Mouse (Mus musculus): ENCODE results near the gene Efcab11. TPM values are rescaled to one million over a fixed set of nuclear protein-coding genes. Genes with fewer than 3 reads are reported as not detected.
A peak's percentile ranks its signal among the peaks of the same experiment; 100 is the strongest.

Efcab11 gene
- polyA plus RNA-seq, 1 experiment from 2014 or later, result 8.9 TPM

DNA sequence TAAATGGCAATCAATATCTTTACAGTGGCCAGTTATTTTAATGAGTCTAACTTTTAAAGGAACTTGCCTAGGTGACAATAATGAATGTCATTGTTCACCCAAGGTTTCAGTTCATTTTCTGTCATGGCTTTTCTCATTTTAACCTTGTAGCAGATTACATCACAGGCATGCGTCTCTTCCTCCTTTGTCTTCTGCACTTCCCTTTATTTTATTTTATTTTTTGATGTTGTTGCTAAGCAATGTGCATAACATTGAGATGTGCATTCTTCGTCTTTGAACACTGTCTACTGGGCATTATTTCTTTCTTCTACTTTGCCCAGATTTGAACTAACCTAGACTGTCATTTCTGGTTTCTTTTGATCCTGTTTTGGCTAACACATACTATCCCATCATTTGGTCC, 88.3 kb downstream of the Efcab11 start:
- Histone ChIP-seq H3K4me3 (no peak overlapping the region), H3K9me3 (peaks cover 5% of the 10 kb centered on the region), H3K36me3 (no peaks in the 10 kb centered on the region), H3K9ac (no peak overlapping the region), H3K4me1 (peaks cover 31% of the 10 kb centered on the region), H3K4me2 (no peak overlapping the region), H3K27me3 (replicated peaks) (no peaks in the 10 kb centered on the region), H3K27ac (replicated peaks) (no peak overlapping the region)
- no peak for ATAC-seq (ENCODE audit: extremely low read depth, insufficient number of reproducible peaks, low FRiP score, low TSS enrichment)
- WGBS, result 83% methylated on average over 2 of the region's 2 CpGs

DNA sequence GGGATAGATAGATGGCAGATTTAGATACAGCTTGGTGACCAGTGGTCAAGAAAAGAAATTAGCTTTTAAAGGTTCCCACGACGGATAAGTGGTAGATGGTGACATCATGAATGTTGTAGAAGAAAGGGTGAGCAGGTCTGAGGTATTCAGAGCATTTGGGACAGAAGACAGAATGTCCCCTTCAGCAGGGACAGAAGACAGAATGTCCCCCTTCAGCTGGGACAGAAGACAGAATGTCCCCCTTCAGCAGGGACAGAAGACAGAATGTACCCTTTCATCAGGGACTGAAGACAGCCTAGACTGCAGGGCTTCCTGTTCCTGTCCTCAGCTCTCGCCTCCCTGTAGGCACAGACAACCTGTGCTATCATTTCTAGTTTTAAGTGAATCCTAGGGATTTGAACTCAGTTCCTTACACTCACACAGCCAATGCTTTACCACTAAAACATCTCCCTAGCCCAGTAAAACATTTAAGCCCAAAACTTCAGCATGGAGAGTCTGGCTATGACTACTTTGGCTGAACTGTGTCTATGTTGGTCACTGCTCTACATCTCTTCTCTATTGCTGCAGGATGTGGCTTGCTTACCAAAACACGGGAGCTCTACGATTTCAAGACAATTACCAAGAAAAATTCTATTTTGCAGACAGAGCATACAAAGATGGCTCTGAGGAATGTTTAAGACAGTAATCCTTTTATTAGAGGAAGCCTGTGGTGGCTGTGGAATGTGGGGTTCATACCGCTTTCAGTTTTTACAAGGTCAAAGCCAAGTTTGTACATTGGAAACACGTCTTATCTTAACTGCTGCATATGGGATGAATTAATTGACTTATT, 89.2 kb downstream of the Efcab11 start:
- H3K27me3 ChIP-seq (replicated peaks), result no peaks in the 10 kb centered on the region
- ATAC-seq (ENCODE audit: extremely low read depth, insufficient number of reproducible peaks, low FRiP score, low TSS enrichment), result no peak
- 65% methylated on average over 7 of the region's 7 CpGs for WGBS

DNA sequence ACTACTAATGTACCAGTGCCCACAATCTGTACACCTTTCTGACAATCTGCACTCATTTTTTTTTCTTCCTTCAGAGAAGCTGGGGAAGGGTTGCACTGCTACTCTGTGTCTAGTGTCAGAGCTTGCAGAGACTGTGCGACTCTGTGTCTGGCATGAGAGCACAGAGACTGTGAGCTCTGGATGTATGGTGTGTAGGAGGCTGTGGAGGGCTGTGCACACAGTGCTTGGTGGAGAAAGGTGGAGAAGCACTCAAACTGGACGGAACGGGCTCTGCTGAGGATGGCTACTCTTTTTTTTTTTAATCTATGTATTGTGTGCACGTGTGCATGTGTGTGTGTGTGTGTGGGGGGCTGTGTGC, 90.1 kb downstream of the Efcab11 start:
- Histone ChIP-seq H3K4me2 (no peak overlapping the region), H3K27ac (replicated peaks) (peak overlapping the region; percentile 16; the same call in 1 of the 2 replicates), H3K27me3 (replicated peaks) (no peaks in the 10 kb centered on the region), H3K4me3 (no peak overlapping the region), H3K36me3 (no peaks in the 10 kb centered on the region), H3K4me1 (peaks cover 31% of the 10 kb centered on the region), H3K9ac (0 out of 2 replicates have a peak overlapping the region, but pooled peaks have one; percentile 17), H3K9me3 (peaks cover 4% of the 10 kb centered on the region)
- 66% methylated on average over 4 of the region's 4 CpGs for whole genome bisulfite sequencing
- ATAC-seq (ENCODE audit: extremely low read depth, insufficient number of reproducible peaks, low FRiP score, low TSS enrichment), result no peak

More for the DNA sequence above, 89.2 kb downstream of the Efcab11 start:
- no peaks in the 10 kb centered on the region for H3K36me3 ChIP-seq
- H3K9me3 ChIP-seq, result peaks cover 5% of the 10 kb centered on the region
- no peak overlapping the region for H3K4me3 ChIP-seq
- no peak overlapping the region for H3K27ac ChIP-seq (replicated peaks)
- no peak overlapping the region for H3K9ac ChIP-seq
- H3K4me1 ChIP-seq, result peaks cover 31% of the 10 kb centered on the region
- H3K4me2 ChIP-seq, result no peak overlapping the region

DNA sequence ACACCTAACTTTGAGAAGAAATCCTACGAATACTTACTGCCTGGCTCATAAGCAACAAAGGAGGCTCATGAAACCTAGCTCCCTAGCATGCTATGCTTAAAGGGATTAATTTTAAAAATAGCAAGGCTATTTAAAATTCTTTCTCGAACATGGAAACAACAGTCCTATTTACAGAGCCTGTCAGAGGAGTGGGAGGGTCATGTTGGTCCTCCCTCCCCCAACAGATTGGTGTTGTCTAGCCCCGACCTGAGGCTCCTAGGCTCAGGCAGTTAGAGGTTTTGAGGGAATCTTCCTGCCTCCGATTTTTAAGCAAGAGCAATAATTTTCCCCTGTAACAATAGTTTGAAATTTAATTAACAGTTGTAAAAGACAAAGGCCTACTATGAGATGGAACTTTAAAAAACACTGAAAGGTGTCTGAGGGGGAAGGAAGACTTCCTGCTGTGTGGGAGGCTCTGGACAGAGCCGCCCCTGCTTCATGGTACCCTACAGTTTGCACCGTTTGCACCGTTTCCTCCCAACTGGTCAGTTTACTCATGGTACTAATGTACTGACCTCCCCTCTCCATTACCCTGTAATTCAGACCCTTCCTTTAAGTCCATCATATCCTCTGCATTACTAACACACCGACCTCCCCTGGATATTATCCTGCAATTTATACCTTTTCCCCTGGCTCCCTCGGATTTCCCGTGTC, 90.6 kb downstream of the Efcab11 start:
- H3K4me3 ChIP-seq, result no peak overlapping the region
- H3K36me3 ChIP-seq, result no peaks in the 10 kb centered on the region
- peaks cover 31% of the 10 kb centered on the region for H3K4me1 ChIP-seq
- 51% methylated on average over 10 of the region's 10 CpGs for WGBS
- no peaks in the 10 kb centered on the region; the same call in 1 of the 2 replicates for H3K9me3 ChIP-seq
- H3K4me2 ChIP-seq, result peak overlapping the region; percentile 20
- 0 out of 2 replicates have a peak overlapping the region, but pooled peaks have one; percentile 17 for H3K9ac ChIP-seq
- peak overlapping the region; percentile 16; the same call in 1 of the 2 replicates for H3K27ac ChIP-seq (replicated peaks)
- no peak for ATAC-seq (ENCODE audit: extremely low read depth, insufficient number of reproducible peaks, low FRiP score, low TSS enrichment)
- H3K27me3 ChIP-seq (replicated peaks), result no peaks in the 10 kb centered on the region

DNA sequence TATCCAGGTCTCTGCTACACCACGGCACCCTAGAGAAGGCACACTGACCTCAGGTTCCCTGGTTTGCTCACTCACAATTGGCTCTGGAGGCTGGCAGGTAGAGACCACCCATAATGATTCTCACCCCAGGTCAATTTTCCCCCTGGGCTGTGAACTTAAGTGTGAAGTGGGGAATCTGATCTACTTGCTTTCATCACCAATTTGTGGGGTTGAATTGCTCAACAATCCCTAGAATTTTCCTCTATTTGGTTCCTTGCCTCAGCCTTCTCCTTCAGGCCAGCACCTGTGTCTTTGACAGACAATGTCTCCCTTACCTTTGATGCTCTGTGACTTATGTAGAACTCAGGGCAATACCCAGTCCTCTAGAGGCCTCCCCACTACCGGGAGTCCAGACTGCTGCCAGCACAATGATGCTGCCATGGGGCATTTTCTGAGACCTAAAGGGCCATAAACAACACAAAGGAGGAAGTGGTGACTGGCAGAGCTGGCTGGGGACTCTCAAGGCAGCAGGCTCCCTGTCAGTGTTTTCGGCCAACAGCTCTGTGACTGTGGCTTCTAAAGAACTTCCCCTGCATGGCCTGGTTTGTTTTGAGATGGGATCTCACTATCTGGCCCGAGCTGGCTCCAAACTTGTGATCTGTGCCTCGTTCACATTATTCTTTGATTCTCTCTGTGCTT, 94.8 kb downstream of the Efcab11 start:
- Histone ChIP-seq H3K4me2 (no peak overlapping the region), H3K36me3 (no peaks in the 10 kb centered on the region), H3K27me3 (replicated peaks) (no peaks in the 10 kb centered on the region), H3K9me3 (no peaks in the 10 kb centered on the region), H3K27ac (replicated peaks) (no peak overlapping the region), H3K4me3 (no peak overlapping the region), H3K4me1 (peaks cover 19% of the 10 kb centered on the region), H3K9ac (no peak overlapping the region)
- ATAC-seq (ENCODE audit: extremely low read depth, insufficient number of reproducible peaks, low FRiP score, low TSS enrichment), result no peak
- 58% methylated on average over 5 of the region's 5 CpGs for WGBS

DNA sequence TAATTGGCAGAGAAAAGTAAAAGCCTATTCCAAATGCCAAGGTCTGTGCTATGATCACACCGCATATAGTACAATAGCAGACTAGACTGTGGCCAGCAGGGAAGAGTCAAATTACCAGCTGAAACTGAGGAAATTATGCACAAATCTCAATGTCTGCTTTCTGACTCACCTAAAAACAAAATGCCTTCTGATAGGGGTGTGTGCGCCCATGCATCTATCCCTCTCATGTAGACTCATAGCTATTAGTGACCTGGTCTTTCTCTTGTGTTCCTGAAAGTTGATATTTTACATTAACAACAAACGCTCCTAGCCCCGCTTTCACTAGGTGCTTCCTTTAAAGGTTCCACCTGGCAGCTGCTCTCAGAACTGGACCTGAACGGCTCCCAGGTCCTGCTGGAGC, 102.5 kb downstream of the Efcab11 start:
- ATAC-seq (ENCODE audit: extremely low read depth, insufficient number of reproducible peaks, low FRiP score, low TSS enrichment), result no peak
- H3K9ac ChIP-seq, result no peak overlapping the region
- no peak overlapping the region for H3K4me2 ChIP-seq
- no peaks in the 10 kb centered on the region for H3K27me3 ChIP-seq (replicated peaks)
- no peaks in the 10 kb centered on the region for H3K36me3 ChIP-seq
- no peaks in the 10 kb centered on the region for H3K9me3 ChIP-seq
- no peak overlapping the region for H3K27ac ChIP-seq (replicated peaks)
- H3K4me1 ChIP-seq, result peaks cover 35% of the 10 kb centered on the region
- no peak overlapping the region for H3K4me3 ChIP-seq
- WGBS, result 82% methylated on average over 5 of the region's 5 CpGs

DNA sequence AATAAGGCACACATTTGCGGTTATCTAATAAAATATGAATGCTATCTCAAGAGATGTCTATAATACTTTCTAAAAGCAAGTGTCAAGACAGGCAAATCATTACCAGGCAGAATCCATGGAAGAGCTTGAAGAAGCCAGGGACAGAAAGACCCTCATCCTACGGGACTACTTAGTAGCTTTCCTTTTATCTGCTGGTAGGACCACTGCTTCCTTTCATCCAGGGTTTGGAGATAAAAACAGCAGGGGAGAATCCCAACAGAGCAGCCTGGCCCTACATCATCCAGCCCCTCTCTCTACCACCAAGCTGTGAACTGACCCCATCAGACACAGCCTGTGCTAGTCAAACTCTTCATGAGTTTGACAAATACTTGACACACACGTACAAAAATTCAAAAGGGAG, 103.8 kb downstream of the Efcab11 start:
- Histone ChIP-seq H3K27me3 (replicated peaks) (no peaks in the 10 kb centered on the region), H3K36me3 (no peaks in the 10 kb centered on the region), H3K4me2 (no peak overlapping the region), H3K27ac (replicated peaks) (no peak overlapping the region), H3K9me3 (no peaks in the 10 kb centered on the region), H3K9ac (no peak overlapping the region), H3K4me1 (peaks cover 42% of the 10 kb centered on the region), H3K4me3 (no peak overlapping the region)
- 65% methylated on average over 3 of the region's 3 CpGs for WGBS
- no peak for ATAC-seq (ENCODE audit: extremely low read depth, insufficient number of reproducible peaks, low FRiP score, low TSS enrichment)

DNA sequence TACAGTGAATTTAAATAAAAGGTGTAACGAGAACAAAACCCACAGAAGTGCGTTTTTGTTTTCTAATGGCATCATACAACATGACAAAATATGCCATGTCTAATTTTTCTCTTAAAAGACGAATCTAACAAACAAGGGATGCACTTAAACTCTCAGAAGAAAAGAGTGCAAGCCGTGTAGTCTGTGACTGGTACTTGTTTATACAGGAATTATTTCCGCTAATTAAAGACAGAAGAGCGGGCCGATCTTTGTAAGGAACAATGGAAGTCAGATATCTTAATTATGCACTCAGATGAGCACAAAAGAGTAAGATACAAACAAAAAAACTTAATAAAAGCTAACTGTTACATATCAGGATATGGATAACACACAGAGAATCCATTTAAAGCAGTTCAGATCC, 104.3 kb downstream of the Efcab11 start:
- H3K4me2 ChIP-seq, result no peak overlapping the region
- H3K27ac ChIP-seq (replicated peaks), result no peak overlapping the region
- WGBS, result 82% methylated on average over 7 of the region's 7 CpGs
- H3K4me1 ChIP-seq, result peaks cover 42% of the 10 kb centered on the region
- H3K27me3 ChIP-seq (replicated peaks), result no peaks in the 10 kb centered on the region
- no peak overlapping the region for H3K9ac ChIP-seq
- H3K36me3 ChIP-seq, result no peaks in the 10 kb centered on the region
- ATAC-seq (ENCODE audit: extremely low read depth, insufficient number of reproducible peaks, low FRiP score, low TSS enrichment), result no peak
- no peaks in the 10 kb centered on the region for H3K9me3 ChIP-seq
- no peak overlapping the region for H3K4me3 ChIP-seq

DNA sequence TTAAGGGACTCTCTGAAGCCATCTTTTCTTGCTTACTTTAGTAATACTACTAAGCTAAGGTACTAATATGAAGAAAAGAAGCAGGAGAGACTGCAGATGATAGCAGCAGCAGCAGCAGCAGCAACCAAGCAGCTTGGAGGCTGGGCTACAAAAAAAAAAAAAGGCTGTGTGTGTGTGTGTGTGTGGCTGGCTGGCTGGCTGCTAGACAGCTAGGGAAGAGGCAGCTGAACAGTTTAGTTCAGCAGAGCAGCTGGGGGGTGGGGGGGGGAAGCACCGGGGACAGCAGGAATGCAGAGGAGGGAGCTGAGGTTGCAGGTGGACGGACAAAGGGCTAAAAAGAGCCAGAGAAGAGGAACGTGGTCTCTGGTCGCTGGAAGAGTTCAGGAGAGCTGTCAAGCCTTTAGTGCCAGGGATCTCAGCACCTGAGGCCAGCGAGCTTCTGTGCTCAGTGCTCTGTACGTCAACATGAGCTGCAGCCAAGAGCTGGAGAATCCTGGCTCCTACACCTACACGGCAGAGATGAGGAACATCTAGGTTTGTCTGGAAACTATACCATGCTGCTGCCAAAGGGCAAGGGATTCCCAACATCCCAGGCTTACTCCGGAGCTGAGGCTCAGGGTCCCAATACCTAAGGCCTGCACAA, 107.6 kb downstream of the Efcab11 start:
- H3K4me2 ChIP-seq, result no peak overlapping the region; the same call in 1 of the 2 replicates
- no peak overlapping the region for H3K4me3 ChIP-seq
- no peaks in the 10 kb centered on the region for H3K36me3 ChIP-seq
- H3K4me1 ChIP-seq, result peaks cover 33% of the 10 kb centered on the region
- WGBS, result 37% methylated on average over 8 of the region's 8 CpGs
- 0 out of 2 replicates have a peak overlapping the region, but pooled peaks have one; percentile 19 for H3K9ac ChIP-seq
- no peaks in the 10 kb centered on the region for H3K27me3 ChIP-seq (replicated peaks)
- no peak overlapping the region for H3K27ac ChIP-seq (replicated peaks)
- no peak for ATAC-seq (ENCODE audit: extremely low read depth, insufficient number of reproducible peaks, low FRiP score, low TSS enrichment)
- H3K9me3 ChIP-seq, result no peaks in the 10 kb centered on the region

DNA sequence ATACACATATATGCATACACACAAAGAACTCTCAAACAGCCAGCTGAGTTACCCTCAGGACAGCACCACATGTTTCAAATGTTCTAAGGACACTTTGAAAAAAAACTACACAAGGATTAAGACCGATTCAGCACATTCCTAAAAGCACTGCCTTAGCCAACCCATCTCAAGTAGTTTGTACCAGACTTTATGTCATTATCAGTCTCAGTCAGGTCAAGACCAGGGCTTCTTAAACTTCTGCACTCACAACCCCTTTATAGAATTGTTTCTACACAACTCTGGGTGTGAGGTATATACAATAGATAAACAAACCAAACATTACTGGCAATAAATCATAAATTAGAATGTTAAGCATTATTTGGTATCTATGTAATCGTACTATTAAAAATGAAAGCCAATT, 109.4 kb downstream of the Efcab11 start:
- WGBS, result 67% methylated on average over 2 of the region's 2 CpGs
- no peaks in the 10 kb centered on the region for H3K27me3 ChIP-seq (replicated peaks)
- H3K9me3 ChIP-seq, result no peaks in the 10 kb centered on the region
- no peak overlapping the region for H3K27ac ChIP-seq (replicated peaks)
- H3K4me2 ChIP-seq, result no peak overlapping the region
- no peak overlapping the region for H3K9ac ChIP-seq
- no peak for ATAC-seq (ENCODE audit: extremely low read depth, insufficient number of reproducible peaks, low FRiP score, low TSS enrichment)
- no peaks in the 10 kb centered on the region for H3K36me3 ChIP-seq
- H3K4me3 ChIP-seq, result no peak overlapping the region
- peaks cover 33% of the 10 kb centered on the region for H3K4me1 ChIP-seq

DNA sequence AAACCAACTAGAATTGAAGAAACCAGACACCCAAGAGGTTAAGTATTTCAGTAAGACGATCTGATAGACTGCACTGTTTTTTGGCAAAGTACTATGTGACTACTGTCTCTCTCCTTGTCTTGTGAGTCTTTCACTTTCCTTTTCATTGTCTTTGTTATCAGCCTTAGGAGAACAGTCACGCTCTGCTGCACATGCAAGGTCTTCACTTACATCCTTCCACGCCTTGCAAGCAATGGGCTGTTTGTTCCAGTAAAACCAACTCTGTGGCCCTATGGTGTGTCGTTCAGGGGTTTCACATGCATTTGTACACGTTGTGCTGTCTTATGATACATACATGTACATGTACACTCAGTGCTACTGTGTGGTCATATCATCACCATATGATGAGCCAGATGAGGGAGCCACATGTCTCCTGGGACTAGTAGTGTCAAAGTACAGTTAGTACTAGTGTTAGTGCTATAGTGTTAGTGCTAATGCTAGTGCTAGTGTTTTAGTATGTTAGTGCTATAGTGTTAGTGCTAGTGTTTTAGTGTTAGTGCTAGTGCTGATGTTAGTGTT, 110.5 kb downstream of the Efcab11 start:
- H3K27ac ChIP-seq (replicated peaks), result no peak overlapping the region
- no peaks in the 10 kb centered on the region for H3K27me3 ChIP-seq (replicated peaks)
- H3K9ac ChIP-seq, result no peak overlapping the region
- H3K9me3 ChIP-seq, result no peaks in the 10 kb centered on the region
- no peak overlapping the region for H3K4me2 ChIP-seq
- H3K4me3 ChIP-seq, result no peak overlapping the region
- WGBS, result 75% methylated on average over 5 of the region's 5 CpGs
- H3K4me1 ChIP-seq, result peaks cover 23% of the 10 kb centered on the region
- no peak for ATAC-seq (ENCODE audit: extremely low read depth, insufficient number of reproducible peaks, low FRiP score, low TSS enrichment)
- H3K36me3 ChIP-seq, result no peaks in the 10 kb centered on the region

All from heart, embryonic 13.5 days (tissue).